Mouse (Mus musculus) limb, embryonic 13.5 days (tissue): Measurements from ENCODE around the gene Taf3. TPM values are rescaled to one million over a fixed set of nuclear protein-coding genes. Genes with fewer than 3 reads are reported as not detected.
A peak's percentile ranks its signal among the peaks of the same experiment; 100 is the strongest.

Experiments used
- ATAC-seq: fragments of 200-750 bp; cut with Nextera tagmentation; 2 replicates; pipeline ENCODE4 v1.8.0; 2017; ENCODE audit warnings: low read depth, moderate number of reproducible peaks, moderate TSS enrichment; ENCODE audit not compliant: low FRiP score
- H3K27ac ChIP-seq: fragments of 300-500 bp; sonication (generic); 2 replicates; pipeline ENCODE4 v1.5.1; 2015; ENCODE audit warnings: inconsistent platforms, mild to moderate bottlenecking, moderate library complexity
- H3K27me3 ChIP-seq: fragments of 300-500 bp; sonication (generic); 2 replicates; pipeline ENCODE4 v1.6.1; 2015; ENCODE audit warnings: mild to moderate bottlenecking, inconsistent platforms
- H3K36me3 ChIP-seq: fragments of 300-500 bp; sonication (generic); 2 replicates; pipeline ENCODE4 v1.6.1; 2015; ENCODE audit warnings: inconsistent platforms, mild to moderate bottlenecking, moderate library complexity
- H3K4me1 ChIP-seq: fragments of 300-500 bp; sonication (generic); 2 replicates; pipeline ENCODE4 v1.6.1; 2015; ENCODE audit warnings: inconsistent platforms
- H3K4me2 ChIP-seq: fragments of 300-500 bp; sonication (generic); replicated peaks from 2 replicates; pipeline ENCODE4 v1.6.1; 2015; ENCODE audit warnings: inconsistent platforms, mild to moderate bottlenecking, moderate library complexity
- H3K4me3 ChIP-seq: fragments of 300-500 bp; sonication (generic); 2 replicates; pipeline ENCODE4 v1.5.1; 2015; ENCODE audit warnings: moderate library complexity, mild to moderate bottlenecking, inconsistent platforms
- H3K9ac ChIP-seq: fragments of 300-500 bp; sonication (generic); 2 replicates; pipeline ENCODE4 v1.6.1; 2015; ENCODE audit warnings: mild to moderate bottlenecking, inconsistent platforms
- H3K9me3 ChIP-seq: fragments of 300-500 bp; sonication (generic); 2 replicates; pipeline ENCODE4 v1.6.1; 2016; ENCODE audit warnings: inconsistent platforms
- WGBS: fragments of 180-500 bp; shearing (Covaris S2); methylation state at CpG from one replicate; pipeline ENCODE4 v1.1.7; 2015; 5-methylcytosine and 5-hydroxymethylcytosine counted together
- polyA plus RNA-seq: library from polyadenylated mRNA; unstranded; fragments of >200 nt; fragmentation: Nextera tagmentation; extraction: Ambion mirVana; gene quantifications from 2 replicates; pipeline ENCODE4 v1.2.1, GENCODE M21; 2015

Taf3 gene
- polyA plus RNA-seq, 1 experiment from 2014 or later = 15.2 TPM

DNA sequence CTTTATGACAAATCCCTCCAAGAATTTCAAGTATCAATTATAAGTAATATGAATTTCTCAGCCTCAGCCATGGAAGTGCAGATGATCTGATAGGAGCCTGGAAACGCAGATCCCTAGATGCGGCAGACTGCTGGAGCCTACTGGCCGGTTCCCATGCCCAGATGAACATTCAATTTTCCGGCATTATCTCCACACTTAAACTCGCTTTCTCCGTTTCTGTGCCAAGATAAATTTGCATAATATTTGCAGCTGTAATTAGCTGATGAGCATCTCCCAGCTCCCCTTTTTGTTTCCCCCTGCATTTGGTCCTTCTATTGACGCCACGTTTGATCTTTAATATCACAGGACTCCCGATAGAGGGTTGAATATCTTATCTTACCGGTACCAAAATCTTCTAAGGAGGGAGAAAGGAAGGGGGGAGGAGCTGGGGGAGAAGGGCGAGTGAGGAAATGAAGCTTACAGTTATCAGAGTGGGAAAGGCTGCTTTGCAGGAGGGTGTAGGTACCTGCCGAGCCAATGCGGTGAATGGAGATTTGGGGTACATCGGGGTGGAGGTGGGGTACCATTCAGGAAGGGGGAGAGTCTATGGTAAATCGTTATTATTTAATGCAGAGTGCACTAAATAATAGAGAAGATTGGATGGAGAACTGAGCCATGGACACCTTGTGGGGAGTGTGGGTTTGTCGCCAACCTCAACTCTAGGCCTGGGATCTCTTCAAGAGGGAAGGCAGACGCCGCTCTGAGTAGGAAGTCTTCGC lies 153.4 kb downstream of the Taf3 start:
- Histone ChIP-seq H3K4me3 (no peak overlapping the region), H3K27me3 (peaks cover 96% of the 10 kb centered on the region), H3K27ac (no peak overlapping the region), H3K4me1 (peaks cover 5% of the 10 kb centered on the region; the same call in 1 of the 2 replicates), H3K9me3 (no peaks in the 10 kb centered on the region), H3K36me3 (no peaks in the 10 kb centered on the region), H3K9ac (no peak overlapping the region), H3K4me2 (no peak overlapping the region)
- ATAC-seq = no peak
- 2% methylated on average over 19 of the region's 19 CpGs for WGBS

DNA sequence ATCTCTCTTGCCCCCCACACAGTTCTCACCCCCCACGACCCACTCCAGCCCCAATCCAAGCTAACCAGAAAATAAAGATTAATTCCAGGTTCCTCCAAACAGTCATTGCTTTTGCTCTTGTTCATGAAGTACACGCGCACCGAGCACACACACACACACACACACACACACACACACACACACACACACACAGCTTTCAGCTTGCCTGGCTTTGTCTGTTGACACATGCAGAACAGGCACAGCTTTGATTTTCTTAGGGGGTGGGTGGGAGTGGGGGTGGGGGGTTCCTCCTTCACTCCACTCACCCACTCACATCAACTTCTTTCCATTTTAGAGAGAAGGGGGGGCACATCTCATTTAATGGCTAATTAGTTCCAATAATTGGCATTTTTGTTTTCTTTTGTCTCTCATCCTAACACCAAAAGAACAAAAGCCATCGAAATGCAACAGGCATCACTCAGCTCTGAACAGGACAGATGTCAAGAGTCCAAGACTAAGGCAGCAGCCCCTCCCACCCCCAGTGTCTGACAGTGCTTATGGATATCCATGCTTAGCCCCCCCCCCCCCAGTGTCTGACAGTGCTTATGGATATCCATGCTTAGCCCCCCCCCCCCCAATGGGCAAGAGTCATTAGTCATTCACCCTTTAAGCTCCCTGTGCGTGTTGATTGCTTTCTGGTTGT lies 155.0 kb downstream of the Taf3 start:
- Histone ChIP-seq H3K36me3 (no peaks in the 10 kb centered on the region), H3K27ac (no peak overlapping the region), H3K4me2 (no peak overlapping the region), H3K27me3 (peaks cover 96% of the 10 kb centered on the region), H3K4me1 (peaks cover 18% of the 10 kb centered on the region; the same call in 1 of the 2 replicates), H3K9me3 (no peaks in the 10 kb centered on the region), H3K9ac (no peak overlapping the region), H3K4me3 (no peak overlapping the region)
- WGBS = 0% methylated on average over 6 of the region's 6 CpGs
- no peak for ATAC-seq

DNA sequence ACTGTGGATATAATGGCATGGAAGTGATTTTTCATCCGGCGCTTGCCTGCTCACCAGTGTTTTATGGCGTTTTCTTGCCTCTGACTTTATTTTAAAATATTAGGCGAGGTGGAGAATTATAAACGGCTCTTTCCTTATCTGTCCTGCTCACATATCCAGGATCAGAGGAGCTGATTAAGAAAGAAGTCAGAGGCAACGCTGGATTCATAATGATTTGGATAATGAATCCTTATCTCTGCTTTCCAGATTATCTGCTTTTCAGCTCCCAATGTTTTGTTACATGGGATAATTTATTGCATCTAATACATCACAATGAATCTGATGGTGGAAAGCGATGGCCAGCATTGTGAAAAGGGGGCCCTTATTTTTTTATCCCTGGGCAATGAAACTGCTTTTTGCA lies 155.9 kb downstream of the Taf3 start:
- under 1% methylated on average over 7 of the region's 7 CpGs for WGBS

DNA sequence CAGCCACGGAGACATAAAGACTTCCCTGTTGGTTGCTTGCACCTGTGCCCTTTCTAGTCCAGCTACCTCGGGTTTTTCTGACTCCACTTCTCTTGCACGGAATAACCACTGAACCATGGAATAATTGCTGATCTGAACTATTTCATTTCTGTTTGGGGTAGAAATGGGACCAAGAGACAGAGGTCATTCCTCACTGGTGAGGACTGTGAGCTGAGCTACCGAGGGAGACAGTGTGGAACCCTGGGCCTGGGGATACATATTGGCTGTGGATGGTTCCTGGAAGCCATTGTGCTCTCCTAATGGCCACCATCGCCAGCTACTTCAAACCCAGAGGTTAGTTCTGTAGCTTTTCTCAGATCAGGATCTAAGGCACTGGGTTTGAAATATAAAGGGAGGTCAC lies 157.5 kb downstream of the Taf3 start:
- H3K4me2 ChIP-seq = no peak overlapping the region
- H3K9ac ChIP-seq = no peak overlapping the region
- ATAC-seq = no peak
- 4% methylated on average over 5 of the region's 5 CpGs for WGBS
- peaks cover 95% of the 10 kb centered on the region for H3K27me3 ChIP-seq
- H3K4me3 ChIP-seq = no peak overlapping the region
- no peak overlapping the region for H3K27ac ChIP-seq
- no peaks in the 10 kb centered on the region for H3K9me3 ChIP-seq
- no peaks in the 10 kb centered on the region for H3K36me3 ChIP-seq
- H3K4me1 ChIP-seq = peaks cover 14% of the 10 kb centered on the region; the same call in 1 of the 2 replicates

More for the DNA sequence above, 155.9 kb downstream of the Taf3 start:
- no peak for ATAC-seq
- Histone ChIP-seq H3K27me3 (peaks cover 95% of the 10 kb centered on the region), H3K4me2 (no peak overlapping the region), H3K27ac (no peak overlapping the region), H3K4me1 (peaks cover 18% of the 10 kb centered on the region; the same call in 1 of the 2 replicates), H3K36me3 (no peaks in the 10 kb centered on the region), H3K9ac (no peak overlapping the region), H3K4me3 (no peak overlapping the region), H3K9me3 (no peaks in the 10 kb centered on the region)

DNA sequence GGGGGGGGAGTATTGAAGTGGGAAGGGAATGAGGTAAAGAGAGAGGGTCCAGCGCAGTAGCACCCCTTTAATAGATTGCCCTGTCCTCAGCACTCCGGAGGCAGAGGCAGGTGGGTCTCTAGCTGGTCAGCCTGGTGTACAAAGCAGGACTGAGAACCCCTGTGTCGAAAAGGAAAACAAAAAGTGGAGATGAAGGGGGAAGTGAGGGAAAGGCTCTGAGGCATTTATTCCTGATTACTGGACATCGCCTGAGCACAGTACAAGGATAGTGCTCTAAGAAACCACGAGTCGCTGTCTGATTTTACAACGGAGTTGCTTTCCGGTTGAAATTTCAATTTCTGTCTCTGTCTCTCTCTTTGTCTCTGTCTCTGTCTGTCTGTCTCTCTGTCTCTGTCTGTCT lies 158.1 kb downstream of the Taf3 start:
- 6% methylated on average over 8 of the region's 8 CpGs for WGBS

GRCm38 (mm10) chr2:9889651-9890183 lies 158.7 kb downstream of the Taf3 start, which contains the start of gene Gata3:
Gene Gata3 (minus strand): TSS chr2:9890034.
- H3K36me3 ChIP-seq = no peaks in the 10 kb centered on the region
- no peaks in the 10 kb centered on the region for H3K9me3 ChIP-seq
- no peak within 1 kb of the TSS for H3K27ac ChIP-seq
- no peak within 1 kb of the TSS for H3K9ac ChIP-seq
- H3K4me3 ChIP-seq = peak within 1 kb of the TSS; percentile 18
- H3K4me2 ChIP-seq = peak within 1 kb of the TSS; percentile 46
- peaks cover 13% of the 10 kb centered on the region; the same call in 1 of the 2 replicates for H3K4me1 ChIP-seq
- H3K27me3 ChIP-seq = peaks cover 95% of the 10 kb centered on the region
- under 1% methylated on average over 23 of the region's 23 CpGs for WGBS
- ATAC-seq = no peak

More for the DNA sequence above, 158.1 kb downstream of the Taf3 start:
- H3K27ac ChIP-seq = no peak overlapping the region
- H3K9me3 ChIP-seq = no peaks in the 10 kb centered on the region
- no peak overlapping the region for H3K4me2 ChIP-seq
- no peak overlapping the region for H3K4me3 ChIP-seq
- H3K9ac ChIP-seq = no peak overlapping the region
- no peaks in the 10 kb centered on the region for H3K36me3 ChIP-seq
- ATAC-seq = no peak
- peaks cover 95% of the 10 kb centered on the region for H3K27me3 ChIP-seq
- H3K4me1 ChIP-seq = peaks cover 13% of the 10 kb centered on the region; the same call in 1 of the 2 replicates

GRCm38 (mm10) chr2:9888913-9889650 lies 159.3 kb downstream of the Taf3 start, which contains the start of gene 9230102O04Rik:
Gene 9230102O04Rik (minus strand): TSS chr2:9889540.
- no peaks in the 10 kb centered on the region for H3K36me3 ChIP-seq
- H3K4me1 ChIP-seq = peaks cover 13% of the 10 kb centered on the region; the same call in 1 of the 2 replicates
- peak; percentile 42; the same call in 1 of the 2 replicates for ATAC-seq
- WGBS = under 1% methylated on average over 30 of the region's 30 CpGs
- peak within 1 kb of the TSS; percentile 18 for H3K4me3 ChIP-seq
- H3K4me2 ChIP-seq = peak within 1 kb of the TSS; percentile 46
- H3K27ac ChIP-seq = no peak within 1 kb of the TSS
- peaks cover 95% of the 10 kb centered on the region for H3K27me3 ChIP-seq
- H3K9ac ChIP-seq = no peak within 1 kb of the TSS
- H3K9me3 ChIP-seq = no peaks in the 10 kb centered on the region

DNA sequence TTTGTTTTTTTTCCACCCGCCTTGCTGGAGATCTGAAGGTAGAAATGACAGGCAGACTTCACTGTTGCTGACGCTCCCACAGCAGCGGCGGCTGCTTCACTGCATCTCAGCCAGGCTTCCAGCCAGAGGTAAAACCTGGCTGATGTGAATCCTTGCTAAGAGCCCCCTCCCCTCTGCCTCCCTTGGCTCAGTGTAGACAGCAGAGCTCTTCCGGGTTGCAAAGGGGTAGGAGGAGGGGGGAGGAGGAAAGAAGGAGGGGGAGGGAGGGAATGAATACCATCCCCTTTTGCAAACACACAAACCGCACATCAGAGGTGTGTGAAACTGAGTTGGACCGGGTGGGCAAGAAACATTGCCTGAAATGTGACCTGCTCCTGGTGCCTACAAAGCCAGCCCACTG lies 160.8 kb downstream of the Taf3 start:
- no peak for ATAC-seq
- Histone ChIP-seq H3K9ac (no peak overlapping the region), H3K36me3 (no peaks in the 10 kb centered on the region), H3K4me3 (no peak overlapping the region), H3K27me3 (peaks cover 95% of the 10 kb centered on the region), H3K27ac (no peak overlapping the region), H3K4me1 (peaks cover 25% of the 10 kb centered on the region), H3K9me3 (no peaks in the 10 kb centered on the region), H3K4me2 (no peak overlapping the region)
- under 1% methylated on average over 7 of the region's 7 CpGs for WGBS

- no peak overlapping the region for H3K9ac ChIP-seq
- ATAC-seq = no peak
- H3K4me3 ChIP-seq = no peak overlapping the region
- no peaks in the 10 kb centered on the region for H3K36me3 ChIP-seq
- peaks cover 30% of the 10 kb centered on the region for H3K4me1 ChIP-seq
- no peak overlapping the region for H3K4me2 ChIP-seq
- WGBS = 4% methylated on average over 7 of the region's 7 CpGs
- H3K27me3 ChIP-seq = peaks cover 95% of the 10 kb centered on the region
- H3K27ac ChIP-seq = no peak overlapping the region
- H3K9me3 ChIP-seq = no peaks in the 10 kb centered on the region
Observed at GRCm38 (mm10) chr2:9886921-9887610, 161.3 kb downstream of the Taf3 start.

- H3K9ac ChIP-seq = no peak overlapping the region
- no peak overlapping the region for H3K4me3 ChIP-seq
- no peak for ATAC-seq
- 14% methylated on average over 3 of the region's 3 CpGs for WGBS
- peaks cover 99% of the 10 kb centered on the region for H3K27me3 ChIP-seq
- H3K4me2 ChIP-seq = no peak overlapping the region
- H3K9me3 ChIP-seq = no peaks in the 10 kb centered on the region
- H3K36me3 ChIP-seq = no peaks in the 10 kb centered on the region
- H3K4me1 ChIP-seq = peaks cover 41% of the 10 kb centered on the region
- H3K27ac ChIP-seq = no peak overlapping the region
Observed at GRCm38 (mm10) chr2:9886031-9886430, 162.4 kb downstream of the Taf3 start.

DNA sequence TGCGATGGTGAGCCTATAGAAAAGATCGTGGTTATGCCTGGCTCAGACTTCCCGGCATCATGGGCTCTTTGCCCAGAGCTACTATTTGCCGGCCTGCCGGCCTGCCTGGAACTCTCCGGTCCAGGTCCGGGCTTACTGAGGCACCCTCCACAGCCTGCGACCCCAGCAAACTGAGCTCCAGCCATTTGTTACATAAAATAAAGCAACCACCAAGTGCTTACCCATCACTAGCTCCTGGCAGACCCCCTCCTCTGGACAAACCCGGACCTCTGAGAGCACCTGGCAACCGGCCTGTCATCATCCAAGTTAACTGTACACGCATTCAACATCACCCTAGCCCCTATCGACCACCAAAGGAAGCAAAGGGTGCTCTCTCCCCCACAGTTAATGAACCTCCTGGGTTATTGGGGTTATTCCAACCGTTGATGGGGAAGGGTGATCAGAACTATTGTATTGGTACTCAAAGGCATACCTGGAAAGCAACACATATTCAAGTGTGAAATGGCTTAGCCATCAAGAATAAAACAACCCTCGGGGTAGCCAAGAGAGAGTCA lies 163.1 kb downstream of the Taf3 start:
- H3K4me1 ChIP-seq = peaks cover 45% of the 10 kb centered on the region
- ATAC-seq = no peak
- no peaks in the 10 kb centered on the region for H3K9me3 ChIP-seq
- H3K27ac ChIP-seq = no peak overlapping the region
- H3K4me3 ChIP-seq = no peak overlapping the region
- no peak overlapping the region for H3K4me2 ChIP-seq
- H3K36me3 ChIP-seq = no peaks in the 10 kb centered on the region
- peaks cover 99% of the 10 kb centered on the region for H3K27me3 ChIP-seq
- WGBS = 4% methylated on average over 14 of the region's 14 CpGs
- H3K9ac ChIP-seq = no peak overlapping the region
